Mouse (Mus musculus) olfactory bulb, adult 2 months (tissue): Measurements from ENCODE around the gene Sema7a. TPM values are rescaled to one million over a fixed set of nuclear protein-coding genes. Genes with fewer than 3 reads are reported as not detected.

Source experiments
- H3K27ac ChIP-seq: fragments of 200-500 bp; 2 replicates; pipeline ENCODE4 v1.5.1; 2012; ENCODE audit warnings: low read depth, low read length; ENCODE audit not compliant: insufficient read depth
- H3K4me1 ChIP-seq: fragments of 200-500 bp; 2 replicates; pipeline ENCODE4 v1.6.1; 2012; ENCODE audit warnings: low read length; ENCODE audit not compliant: control insufficient read depth, insufficient read depth
- H3K4me3 ChIP-seq: fragments of 200-500 bp; 2 replicates; pipeline ENCODE4 v1.5.1; 2012; ENCODE audit warnings: mild to moderate bottlenecking, low read depth, low read length, moderate library complexity; ENCODE audit not compliant: insufficient read depth
- CTCF ChIP-seq: fragments of 200-500 bp; IDR thresholded peaks from 2 replicates; pipeline ENCODE4 v1.5.1; 2012; ENCODE audit warnings: low read depth, mild to moderate bottlenecking, low read length, moderate library complexity; ENCODE audit not compliant: insufficient read depth
- POLR2A ChIP-seq: fragments of 200-500 bp; IDR thresholded peaks from 2 replicates; pipeline ENCODE4 v1.6.1; 2012; ENCODE audit warnings: mild to moderate bottlenecking, low read depth, low read length, moderate library complexity; ENCODE audit not compliant: insufficient read depth
- WGBS: fragments of 180-500 bp; shearing (Covaris S2); methylation state at CpG from one replicate; pipeline ENCODE4 v1.1.7; 2018; 5-methylcytosine and 5-hydroxymethylcytosine counted together
- polyA plus RNA-seq: library from polyadenylated mRNA; stranded (reverse); fragments of >200 nt; gene quantifications from 2 replicates; pipeline ENCODE4 v1.2.4, GENCODE M21; 2012; ENCODE audit warnings: low replicate concordance; ENCODE audit not compliant: missing spikeins, insufficient read depth, insufficient read length

Gene Sema7a
- not detected in 2 replicates for polyA plus RNA-seq

GRCm38 (mm10) chr9:57939431-57940348 is at the start of gene Sema7a:
TSS of gene Sema7a (plus strand) at chr9:57940112.
- H3K4me3 ChIP-seq: peak within 1 kb of the TSS; percentile 91
- H3K27ac ChIP-seq: peak within 1 kb of the TSS; percentile 49; the same call in 1 of the 2 replicates
- H3K4me1 ChIP-seq: peaks cover 24% of the 10 kb centered on the region
- WGBS: 1% methylated on average over 54 of the region's 60 CpGs
- peak; percentile 60; the same call in 1 of the 2 replicates for TF ChIP-seq POLR2A
- TF ChIP-seq CTCF: no peak

GRCm38 (mm10) chr9:57900478-57900877 is 39.4 kb upstream of the Sema7a start:
- Histone ChIP-seq H3K4me3 (no peak overlapping the region), H3K4me1 (peaks cover 5% of the 10 kb centered on the region), H3K27ac (no peak overlapping the region)
- no peak for TF ChIP-seq CTCF
- TF ChIP-seq POLR2A: no peak
- WGBS: 55% methylated on average over 10 of the region's 10 CpGs

GRCm38 (mm10) chr9:57901197-57901596 is 38.7 kb upstream of the Sema7a start:
- no peak overlapping the region for H3K4me3 ChIP-seq
- WGBS: 6% methylated on average over 9 of the region's 9 CpGs
- TF ChIP-seq POLR2A (no peak), CTCF (no peak)
- peak overlapping the region; percentile 64 for H3K27ac ChIP-seq
- peaks cover 5% of the 10 kb centered on the region for H3K4me1 ChIP-seq

- no peak for TF ChIP-seq CTCF
- no peak for TF ChIP-seq POLR2A
- Histone ChIP-seq H3K4me3 (no peak overlapping the region), H3K4me1 (peaks cover 5% of the 10 kb centered on the region), H3K27ac (peak overlapping the region; percentile 64)
- 21% methylated on average over 3 of the region's 3 CpGs for WGBS
Measured at GRCm38 (mm10) chr9:57901601-57902000, 38.3 kb upstream of the Sema7a start.

GRCm38 (mm10) chr9:57902132-57902531 is 37.8 kb upstream of the Sema7a start:
- TF ChIP-seq CTCF: no peak
- no peak for TF ChIP-seq POLR2A
- Histone ChIP-seq H3K4me1 (peaks cover 5% of the 10 kb centered on the region), H3K27ac (no peak overlapping the region), H3K4me3 (no peak overlapping the region)
- WGBS: 39% methylated on average over 4 of the region's 4 CpGs

GRCm38 (mm10) chr9:57903589-57904249 is 36.2 kb upstream of the Sema7a start:
- no peak for TF ChIP-seq POLR2A
- no peak for TF ChIP-seq CTCF
- Histone ChIP-seq H3K4me3 (no peak overlapping the region), H3K4me1 (peaks cover 5% of the 10 kb centered on the region), H3K27ac (no peak overlapping the region)
- 72% methylated on average over 8 of the region's 8 CpGs for WGBS

- no peak overlapping the region for H3K27ac ChIP-seq
- no peak overlapping the region for H3K4me3 ChIP-seq
- 84% methylated on average over 5 of the region's 5 CpGs for WGBS
- TF ChIP-seq POLR2A (no peak), CTCF (no peak)
- peaks cover 5% of the 10 kb centered on the region for H3K4me1 ChIP-seq
Measured at GRCm38 (mm10) chr9:57904250-57904644, 35.7 kb upstream of the Sema7a start.

- Histone ChIP-seq H3K4me1 (peaks cover 4% of the 10 kb centered on the region; the same call in 1 of the 2 replicates), H3K4me3 (no peak overlapping the region), H3K27ac (no peak overlapping the region)
- no peak for TF ChIP-seq POLR2A
- TF ChIP-seq CTCF: no peak
- 82% methylated on average over 6 of the region's 6 CpGs for WGBS
Measured at GRCm38 (mm10) chr9:57907206-57907605, 32.7 kb upstream of the Sema7a start.
